Mouse (Mus musculus) hindbrain, embryonic 14.5 days (tissue): ENCODE data around the gene Jazf1. TPM values are rescaled to one million over a fixed set of nuclear protein-coding genes. Genes with fewer than 3 reads are reported as not detected.

ENCODE experiments used
- polyA plus RNA-seq: library from polyadenylated mRNA; unstranded; fragments of >200 nt; fragmentation: Nextera tagmentation; extraction: Ambion mirVana; gene quantifications from 2 replicates; pipeline ENCODE4 v1.2.1, GENCODE M21; 2014

The Jazf1 gene
- polyA plus RNA-seq, 1 experiment from 2014 or later: 56.2 TPM

Other genes starting within 250 kb of the Jazf1 start
- 3.7 and 4.2 TPM in 2 replicates for gene Creb5, start 218.6 kb upstream of the Jazf1 start, polyA plus RNA-seq